Mouse (Mus musculus) embryonic facial prominence, embryonic 15.5 days (tissue): Measurements from ENCODE around the gene Olfr1420. TPM values are rescaled to one million over a fixed set of nuclear protein-coding genes. Genes with fewer than 3 reads are reported as not detected.
"Not testable (repeated sequence)": the region's sequence is repeated elsewhere in the genome, so short reads cannot be mapped to it uniquely, and the experiment has no call there.

ENCODE experiments used
- ATAC-seq: fragments of 200-750 bp; cut with Nextera tagmentation; 2 replicates; pipeline ENCODE4 v1.8.0; 2017; ENCODE audit warnings: low read depth, moderate TSS enrichment; ENCODE audit not compliant: insufficient number of reproducible peaks, low FRiP score, low TSS enrichment
- H3K27ac ChIP-seq: fragments of 300-500 bp; sonication (generic); replicated peaks from 2 replicates; pipeline ENCODE4 v1.5.1; 2015; ENCODE audit warnings: mild to moderate bottlenecking, inconsistent platforms
- H3K27me3 ChIP-seq: fragments of 300-500 bp; sonication (generic); 2 replicates; pipeline ENCODE4 v1.6.1; 2015; ENCODE audit warnings: inconsistent platforms
- H3K36me3 ChIP-seq: fragments of 300-500 bp; sonication (generic); 2 replicates; pipeline ENCODE4 v1.6.1; 2015; ENCODE audit warnings: mild to moderate bottlenecking, inconsistent platforms
- H3K4me1 ChIP-seq: fragments of 300-500 bp; sonication (generic); 2 replicates; pipeline ENCODE4 v1.6.1; 2015; ENCODE audit warnings: inconsistent platforms
- H3K4me2 ChIP-seq: fragments of 300-500 bp; sonication (generic); replicated peaks from 2 replicates; pipeline ENCODE4 v1.6.1; 2015; ENCODE audit warnings: mild to moderate bottlenecking, inconsistent platforms
- H3K4me3 ChIP-seq: fragments of 300-500 bp; sonication (generic); replicated peaks from 2 replicates; pipeline ENCODE4 v1.5.1; 2015; ENCODE audit warnings: mild to moderate bottlenecking, inconsistent platforms
- H3K9ac ChIP-seq: fragments of 300-500 bp; sonication (generic); 2 replicates; pipeline ENCODE4 v1.6.1; 2015; ENCODE audit warnings: inconsistent platforms
- H3K9me3 ChIP-seq: fragments of 300-500 bp; sonication (generic); replicated peaks from 2 replicates; pipeline ENCODE4 v1.6.1; 2016; ENCODE audit warnings: inconsistent platforms
- WGBS: fragments of 180-500 bp; shearing (Covaris S2); methylation state at CpG from one replicate; pipeline ENCODE4 v1.1.7; 2015; 5-methylcytosine and 5-hydroxymethylcytosine counted together
- polyA plus RNA-seq: library from polyadenylated mRNA; unstranded; fragments of >200 nt; fragmentation: Nextera tagmentation; extraction: Ambion mirVana; gene quantifications from 2 replicates; pipeline ENCODE4 v1.2.1, GENCODE M21; 2015

Gene Olfr1420
- polyA plus RNA-seq = 0.05 TPM in 1 of 2 replicates, not detected in the other

DNA sequence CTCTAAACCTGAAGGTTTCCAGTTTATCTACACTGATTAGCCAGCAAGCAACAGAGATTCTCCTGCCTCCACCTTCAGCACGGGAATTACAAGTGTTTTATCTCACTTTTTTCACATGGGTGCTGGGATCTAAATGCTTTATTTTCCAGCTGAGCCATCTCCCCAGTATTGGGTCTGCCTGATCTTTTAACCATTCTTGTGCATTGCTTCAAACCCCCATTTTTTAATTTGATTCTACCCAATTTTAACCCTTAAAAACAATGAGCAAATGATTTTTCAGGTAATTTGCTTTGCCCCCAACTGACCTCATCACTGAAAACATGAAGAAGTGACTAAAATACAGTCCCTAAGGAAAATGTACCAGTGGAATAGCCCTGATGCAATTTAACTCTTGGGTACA, at the start of gene Olfr1420:
Gene Olfr1420, plus strand, starts transcription at position 301 of the 400 bp plus-strand sequence.
- no peak within 1 kb of the TSS for H3K9ac ChIP-seq
- no peak within 1 kb of the TSS for H3K4me3 ChIP-seq
- H3K36me3 ChIP-seq = no peaks in the 10 kb centered on the region
- H3K27ac ChIP-seq = no peak within 1 kb of the TSS
- no peaks in the 10 kb centered on the region for H3K27me3 ChIP-seq
- WGBS = 30% methylated on average over 1 of the region's 1 CpGs
- no peak within 1 kb of the TSS for H3K4me2 ChIP-seq
- no peaks in the 10 kb centered on the region for H3K9me3 ChIP-seq
- ATAC-seq = no peak
- H3K4me1 ChIP-seq = no peaks in the 10 kb centered on the region

DNA sequence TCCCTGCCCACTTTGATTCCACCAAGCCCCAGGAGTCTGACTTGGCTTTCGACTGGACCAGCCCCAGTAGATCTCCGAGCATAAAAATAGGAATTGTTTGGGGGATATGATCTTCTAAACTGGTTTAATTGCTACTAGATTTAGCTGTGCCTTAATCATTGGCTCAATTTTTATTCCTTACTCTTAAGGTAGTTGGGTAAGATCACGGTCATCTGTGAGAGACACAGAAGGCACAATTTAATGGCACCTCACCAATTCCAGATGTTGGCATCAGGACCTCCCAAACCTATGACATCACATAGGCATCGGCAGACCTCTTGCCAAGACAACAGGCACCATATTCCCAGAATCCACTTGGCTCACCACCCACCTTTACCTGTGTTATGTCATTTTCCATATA, 47.2 kb upstream of the Olfr1420 start, which contains the start of gene Olfr1417:
Gene Olfr1417, minus strand, starts transcription at position 101 of the 400 bp plus-strand sequence.
- Histone ChIP-seq H3K4me1 (no peaks in the 10 kb centered on the region), H3K4me2 (no peak within 1 kb of the TSS), H3K4me3 (no peak within 1 kb of the TSS), H3K9ac (no peak within 1 kb of the TSS), H3K36me3 (no peaks in the 10 kb centered on the region), H3K27me3 (no peaks in the 10 kb centered on the region), H3K27ac (no peak within 1 kb of the TSS), H3K9me3 (no peaks in the 10 kb centered on the region)
- ATAC-seq = no peak
- WGBS = 77% methylated on average over 4 of the region's 4 CpGs

- Histone ChIP-seq H3K9me3 (no peaks in the 10 kb centered on the region), H3K36me3 (no peaks in the 10 kb centered on the region), H3K27me3 (no peaks in the 10 kb centered on the region), H3K9ac (no peak overlapping the region), H3K4me2 (no peak overlapping the region), H3K27ac (no peak overlapping the region), H3K4me1 (no peaks in the 10 kb centered on the region), H3K4me3 (no peak overlapping the region)
- WGBS = 81% methylated on average over 4 of the region's 4 CpGs
- ATAC-seq = no peak
These were observed 40.0 kb upstream of the Olfr1420 start for GRCm38 (mm10) chr19:11846333-11846732.

DNA sequence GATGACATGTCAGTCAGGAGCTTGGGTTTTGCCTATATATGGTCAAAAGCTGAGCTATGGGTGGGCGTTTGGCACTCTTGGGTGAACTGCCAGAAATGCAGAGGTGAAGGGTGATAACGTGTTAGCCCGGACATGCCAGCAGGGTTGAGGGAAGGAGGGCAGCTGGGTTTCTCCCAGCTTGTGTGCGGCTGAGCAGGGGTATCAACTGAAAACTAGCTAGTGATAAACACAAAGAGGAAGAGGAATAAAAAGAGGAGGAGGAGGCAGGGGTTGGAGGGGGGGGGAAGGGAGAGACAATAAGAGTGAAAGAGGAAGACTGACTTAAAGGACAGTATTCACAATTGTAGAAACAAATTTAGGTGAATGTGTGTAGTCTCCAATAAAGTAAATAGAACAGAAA, 33.7 kb upstream of the Olfr1420 start:
- H3K4me2 ChIP-seq = no peak overlapping the region

GRCm38 (mm10) chr19:11854821-11855220, 31.5 kb upstream of the Olfr1420 start:
- no peaks in the 10 kb centered on the region for H3K36me3 ChIP-seq
- H3K9ac ChIP-seq = no peak overlapping the region
- H3K4me1 ChIP-seq = no peaks in the 10 kb centered on the region
- no peak overlapping the region for H3K4me2 ChIP-seq
- 89% methylated on average over 2 of the region's 2 CpGs for WGBS
- H3K4me3 ChIP-seq = no peak overlapping the region
- H3K27ac ChIP-seq = no peak overlapping the region
- no peaks in the 10 kb centered on the region for H3K27me3 ChIP-seq
- ATAC-seq = no peak
- no peaks in the 10 kb centered on the region for H3K9me3 ChIP-seq

More for the DNA sequence above, 33.7 kb upstream of the Olfr1420 start:
- H3K4me3 ChIP-seq = no peak overlapping the region
- H3K36me3 ChIP-seq = no peaks in the 10 kb centered on the region
- ATAC-seq = no peak
- no peaks in the 10 kb centered on the region for H3K9me3 ChIP-seq
- WGBS = 64% methylated on average over 4 of the region's 4 CpGs
- no peak overlapping the region for H3K27ac ChIP-seq
- H3K27me3 ChIP-seq = no peaks in the 10 kb centered on the region
- no peak overlapping the region for H3K9ac ChIP-seq
- no peaks in the 10 kb centered on the region for H3K4me1 ChIP-seq

DNA sequence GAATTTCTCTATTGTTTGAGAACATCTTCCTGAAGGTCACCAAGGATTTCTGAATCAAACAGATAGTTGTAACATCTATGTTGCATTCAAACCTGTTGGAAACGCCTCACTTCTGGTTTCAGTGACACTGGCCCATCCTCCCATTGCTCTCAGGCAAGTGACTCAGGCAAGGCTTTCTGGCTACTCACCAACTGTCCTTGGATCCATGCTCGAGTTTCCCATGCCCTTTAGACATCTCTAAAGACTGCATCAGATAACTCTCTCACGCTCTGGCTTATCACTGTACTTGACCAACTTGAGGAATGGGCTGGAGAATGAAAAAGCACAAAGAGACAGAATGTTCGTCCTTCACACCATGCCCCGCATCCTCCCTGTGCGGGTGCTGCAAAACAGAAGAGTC, 29.9 kb upstream of the Olfr1420 start:
- Histone ChIP-seq H3K4me2 (no peak overlapping the region), H3K36me3 (no peaks in the 10 kb centered on the region), H3K9ac (no peak overlapping the region), H3K4me3 (no peak overlapping the region), H3K9me3 (no peaks in the 10 kb centered on the region), H3K4me1 (no peaks in the 10 kb centered on the region), H3K27ac (no peak overlapping the region), H3K27me3 (no peaks in the 10 kb centered on the region)
- no peak for ATAC-seq
- WGBS = 78% methylated on average over 6 of the region's 6 CpGs

- ATAC-seq = no peak
- Histone ChIP-seq H3K4me2 (no peak within 1 kb of the TSS), H3K9ac (no peak within 1 kb of the TSS), H3K9me3 (no peaks in the 10 kb centered on the region), H3K27ac (no peak within 1 kb of the TSS), H3K36me3 (no peaks in the 10 kb centered on the region), H3K27me3 (no peaks in the 10 kb centered on the region), H3K4me3 (no peak within 1 kb of the TSS), H3K4me1 (no peaks in the 10 kb centered on the region)
- 94% methylated on average over 1 of the region's 1 CpGs for WGBS
These were observed 25.4 kb upstream of the Olfr1420 start, which contains the start of gene Olfr1418 for GRCm38 (mm10) chr19:11860966-11861365. Gene Olfr1418, minus strand, starts transcription at chr19:11861066.

DNA sequence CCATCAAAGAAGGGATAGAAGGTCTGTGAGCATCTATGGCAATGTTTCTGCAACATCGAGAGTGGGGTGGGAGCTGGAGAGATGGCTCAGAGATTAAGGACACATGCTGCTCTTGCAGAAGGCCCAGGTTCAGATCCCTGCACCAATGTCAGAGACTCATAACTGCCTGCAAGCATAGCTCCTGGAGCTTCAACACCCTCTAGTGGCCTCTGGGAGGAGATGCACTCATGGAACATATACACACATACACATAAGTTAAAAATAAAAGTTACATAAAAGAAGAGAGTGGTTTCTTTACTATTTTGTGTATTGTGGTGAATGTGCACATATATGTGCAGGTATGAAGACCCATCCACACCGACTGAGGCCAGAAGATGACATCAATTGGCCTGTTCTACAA, 18.5 kb upstream of the Olfr1420 start:
- Histone ChIP-seq H3K27ac (no peak overlapping the region), H3K4me1 (no peaks in the 10 kb centered on the region), H3K4me3 (no peak overlapping the region), H3K4me2 (no peak overlapping the region), H3K9ac (no peak overlapping the region), H3K36me3 (no peaks in the 10 kb centered on the region), H3K27me3 (no peaks in the 10 kb centered on the region), H3K9me3 (no peaks in the 10 kb centered on the region)
- ATAC-seq = no peak
- 81% methylated on average over 2 of the region's 2 CpGs for WGBS

- H3K9ac ChIP-seq = no peak within 1 kb of the TSS
- H3K27me3 ChIP-seq = no peaks in the 10 kb centered on the region
- H3K4me2 ChIP-seq = no peak within 1 kb of the TSS
- WGBS = 33% methylated on average over 1 of the region's 1 CpGs
- H3K36me3 ChIP-seq = no peaks in the 10 kb centered on the region
- H3K9me3 ChIP-seq = no peaks in the 10 kb centered on the region
- no peak within 1 kb of the TSS for H3K27ac ChIP-seq
- ATAC-seq = no peak
- H3K4me1 ChIP-seq = no peaks in the 10 kb centered on the region
- H3K4me3 ChIP-seq = no peak within 1 kb of the TSS
These were observed 11.4 kb upstream of the Olfr1420 start, which contains the start of gene Olfr1419 for GRCm38 (mm10) chr19:11875006-11875405. Gene Olfr1419, minus strand, starts transcription at chr19:11875106.

- H3K36me3 ChIP-seq, H3K4me2 ChIP-seq, H3K4me3 ChIP-seq, H3K9me3 ChIP-seq, H3K27ac ChIP-seq, ATAC-seq, H3K9ac ChIP-seq, H3K4me1 ChIP-seq, H3K27me3 ChIP-seq: not testable (repeated sequence)
- WGBS = 60% methylated on average over 22 of the region's 22 CpGs
These were observed 8.0 kb upstream of the Olfr1420 start for GRCm38 (mm10) chr19:11878404-11878803.

GRCm38 (mm10) chr19:11911021-11911420, 24.7 kb downstream of the Olfr1420 start:
- 90% methylated on average over 5 of the region's 5 CpGs for WGBS
- Histone ChIP-seq H3K9ac (0 out of 2 replicates have a peak overlapping the region, but pooled peaks have one; percentile 61), H3K4me1 (peaks cover 16% of the 10 kb centered on the region), H3K4me3 (peak overlapping the region; percentile 94), H3K4me2 (peak overlapping the region; percentile 75), H3K27me3 (no peaks in the 10 kb centered on the region), H3K36me3 (peaks cover 10% of the 10 kb centered on the region; the same call in 1 of the 2 replicates), H3K9me3 (no peaks in the 10 kb centered on the region), H3K27ac (no peak overlapping the region)
- ATAC-seq = no peak

GRCm38 (mm10) chr19:11911603-11912002, 25.2 kb downstream of the Olfr1420 start:
- WGBS = 3% methylated on average over 17 of the region's 17 CpGs
- H3K36me3 ChIP-seq = peaks cover 10% of the 10 kb centered on the region; the same call in 1 of the 2 replicates
- H3K4me1 ChIP-seq = peaks cover 16% of the 10 kb centered on the region
- no peaks in the 10 kb centered on the region for H3K27me3 ChIP-seq
- H3K4me2 ChIP-seq = peak overlapping the region; percentile 75
- H3K4me3 ChIP-seq = peak overlapping the region; percentile 94
- peak overlapping the region; percentile 78 for H3K27ac ChIP-seq
- H3K9ac ChIP-seq = peak overlapping the region; percentile 61
- ATAC-seq = peak; percentile 5; the same call in 1 of the 2 replicates
- H3K9me3 ChIP-seq = no peaks in the 10 kb centered on the region
